Mouse (Mus musculus) G1E (cell line): ENCODE measurements at regions not wholly inside any gene's neighbourhood (a gene's known extent, or its start where the extent isn't known, plus 50 kb on each side); places are given as distances from the start of the nearest gene placed in this dataset.

Source experiments
- ATAC-seq: 2 replicates; pipeline ENCODE4 v1.8.0; 2016; ENCODE audit warnings: mild to moderate bottlenecking; ENCODE audit not compliant: insufficient number of reproducible peaks, poor library complexity, low FRiP score, severe bottlenecking; ENCODE audit errors: extremely low read depth
- DNase-seq: peaks from one replicate; pipeline ENCODE4 v3.0.0; 2012; ENCODE audit warnings: low spot score
- H3K27me3 ChIP-seq: 2 replicates; pipeline ENCODE4 v1.6.1; 2012; ENCODE audit warnings: mild to moderate bottlenecking, low read length, inconsistent platforms; ENCODE audit not compliant: insufficient read depth
- H3K36me3 ChIP-seq: replicated peaks from 2 replicates; pipeline ENCODE3; 2012; ENCODE audit warnings: mild to moderate bottlenecking, inconsistent platforms
- H3K4me1 ChIP-seq: 2 replicates; pipeline ENCODE4 v1.6.1; 2012; ENCODE audit warnings: low read depth, low read length, inconsistent platforms, mixed read lengths; ENCODE audit not compliant: insufficient read depth
- H3K4me3 ChIP-seq: 2 replicates; pipeline ENCODE4 v1.5.1; 2012; ENCODE audit warnings: low read depth, mild to moderate bottlenecking, inconsistent platforms, low read length, moderate library complexity, mixed read lengths
- H3K9me3 ChIP-seq: replicated peaks from 2 replicates; pipeline ENCODE4 v1.6.1; 2012; ENCODE audit warnings: inconsistent platforms
- CTCF ChIP-seq: IDR thresholded peaks from 2 replicates; pipeline ENCODE4 v1.5.1; 2012; ENCODE audit warnings: low read depth, low read length, inconsistent platforms, mixed read lengths
- GATA1 ChIP-seq: IDR thresholded peaks from 2 replicates; pipeline ENCODE4 v1.6.1; 2012; ENCODE audit warnings: borderline replicate concordance, low read length, inconsistent platforms, mixed read lengths
- GATA2 ChIP-seq: IDR thresholded peaks from 2 replicates; pipeline ENCODE4 v1.6.1; 2012; ENCODE audit warnings: low read depth, low read length, inconsistent platforms, borderline replicate concordance
- POLR2AphosphoS5 ChIP-seq: IDR thresholded peaks from 2 replicates; pipeline ENCODE4 v1.6.1; 2012; ENCODE audit warnings: low read depth, low read length, inconsistent platforms; ENCODE audit not compliant: insufficient replicate concordance
- TAL1 ChIP-seq: conservative IDR thresholded peaks from 2 replicates; pipeline ENCODE4 v1.6.1; 2012; ENCODE audit warnings: low read depth, low read length, inconsistent platforms, mixed read lengths

GRCm38 (mm10) chr15:7563726-7564125 lies 165.5 kb upstream of the Egflam start:
- no peak for ATAC-seq
- Histone ChIP-seq H3K4me1 (no peaks in the 10 kb centered on the region), H3K36me3 (no peaks in the 10 kb centered on the region), H3K9me3 (no peaks in the 10 kb centered on the region), H3K4me3 (no peak overlapping the region), H3K27me3 (peaks cover 3% of the 10 kb centered on the region; the same call in 1 of the 2 replicates)
- no peak for DNase-seq
- TF ChIP-seq CTCF: no peak
- TF ChIP-seq GATA2: no peak
- no peak for TF ChIP-seq TAL1
- no peak for TF ChIP-seq POLR2AphosphoS5
- no peak for TF ChIP-seq GATA1

DNA sequence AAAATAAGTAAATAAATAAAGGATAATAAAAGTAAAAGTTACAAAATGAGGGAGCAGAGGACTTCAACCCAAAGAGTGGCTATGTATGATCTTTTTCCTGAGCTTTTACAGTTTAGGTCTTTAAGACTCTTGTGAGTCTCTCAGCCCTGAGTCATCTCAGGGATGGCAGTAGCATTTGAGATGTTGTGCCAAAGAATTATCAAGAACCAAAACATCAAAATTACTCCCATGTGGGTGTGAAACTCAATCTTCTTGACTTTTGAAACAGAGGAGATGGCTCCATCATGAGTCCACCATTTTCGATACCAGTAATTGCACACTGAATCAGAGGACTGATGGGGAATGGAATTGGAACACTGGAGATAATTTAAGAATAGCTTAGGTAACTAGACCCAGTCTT lies 174.0 kb upstream of the Egflam start:
- Histone ChIP-seq H3K4me3 (no peak overlapping the region), H3K4me1 (no peaks in the 10 kb centered on the region), H3K27me3 (no peaks in the 10 kb centered on the region; the same call in 1 of the 2 replicates), H3K36me3 (no peaks in the 10 kb centered on the region), H3K9me3 (no peaks in the 10 kb centered on the region)
- no peak for TF ChIP-seq GATA2
- no peak for TF ChIP-seq TAL1
- TF ChIP-seq CTCF: no peak
- no peak for TF ChIP-seq POLR2AphosphoS5
- no peak for TF ChIP-seq GATA1
- DNase-seq: no peak
- no peak for ATAC-seq

DNA sequence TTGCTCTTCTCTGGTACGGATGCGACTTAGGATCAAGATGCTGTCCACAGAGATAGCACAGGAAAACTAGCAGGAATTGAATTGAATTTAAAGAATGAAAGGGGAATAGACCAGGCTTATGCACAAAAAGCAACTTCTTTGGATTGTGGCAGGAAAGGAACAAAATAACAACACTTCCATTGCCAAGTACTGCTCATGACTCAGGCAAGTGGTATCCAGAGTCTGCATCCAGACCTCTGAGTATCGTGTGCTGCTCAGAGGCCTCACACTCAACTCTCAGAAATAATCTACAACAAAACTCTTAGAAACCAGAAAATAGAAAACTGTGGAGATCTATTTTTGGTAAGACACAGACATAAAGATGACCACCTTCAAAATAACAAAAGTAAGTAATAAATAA lies 176.1 kb upstream of the Egflam start:
- TF ChIP-seq CTCF (no peak), TAL1 (no peak), GATA2 (no peak), GATA1 (no peak), POLR2AphosphoS5 (no peak)
- no peak for DNase-seq
- Histone ChIP-seq H3K4me3 (no peak overlapping the region), H3K27me3 (no peaks in the 10 kb centered on the region), H3K4me1 (no peaks in the 10 kb centered on the region), H3K9me3 (no peaks in the 10 kb centered on the region), H3K36me3 (no peaks in the 10 kb centered on the region)
- no peak for ATAC-seq

DNA sequence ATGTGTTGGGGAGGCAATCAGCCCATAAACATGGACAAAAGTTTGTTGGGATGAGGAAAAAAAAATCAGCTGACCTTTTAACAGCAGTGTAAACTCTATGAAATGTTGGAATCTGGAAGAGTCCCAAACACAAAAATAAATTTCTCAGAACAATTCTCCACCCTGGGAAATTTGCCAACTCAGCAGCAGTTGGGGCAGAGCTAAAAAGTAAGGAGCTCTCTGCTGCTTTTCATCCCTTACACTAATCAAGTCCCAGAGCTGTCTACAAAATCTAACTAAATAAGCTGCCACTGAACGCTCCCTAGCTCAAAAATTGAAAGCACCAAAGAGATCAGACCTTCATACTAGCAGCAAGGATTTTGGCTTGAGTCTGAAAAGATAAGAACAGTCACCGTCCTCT lies 176.6 kb upstream of the Egflam start:
- no peaks in the 10 kb centered on the region for H3K9me3 ChIP-seq
- no peak for DNase-seq
- TF ChIP-seq TAL1 (no peak), GATA1 (no peak), POLR2AphosphoS5 (no peak), GATA2 (no peak), CTCF (no peak)
- no peak for ATAC-seq
- H3K36me3 ChIP-seq: no peaks in the 10 kb centered on the region
- H3K4me1 ChIP-seq: no peaks in the 10 kb centered on the region
- H3K4me3 ChIP-seq: no peak overlapping the region
- H3K27me3 ChIP-seq: no peaks in the 10 kb centered on the region

GRCm38 (mm10) chr15:7578439-7578838 lies 180.2 kb upstream of the Egflam start:
- H3K4me1 ChIP-seq: no peaks in the 10 kb centered on the region
- TF ChIP-seq GATA2 (no peak), POLR2AphosphoS5 (no peak)
- ATAC-seq: no peak
- DNase-seq: no peak
- H3K27me3 ChIP-seq: no peaks in the 10 kb centered on the region
- H3K9me3 ChIP-seq: no peaks in the 10 kb centered on the region
- no peak overlapping the region for H3K4me3 ChIP-seq
- no peaks in the 10 kb centered on the region for H3K36me3 ChIP-seq

DNA sequence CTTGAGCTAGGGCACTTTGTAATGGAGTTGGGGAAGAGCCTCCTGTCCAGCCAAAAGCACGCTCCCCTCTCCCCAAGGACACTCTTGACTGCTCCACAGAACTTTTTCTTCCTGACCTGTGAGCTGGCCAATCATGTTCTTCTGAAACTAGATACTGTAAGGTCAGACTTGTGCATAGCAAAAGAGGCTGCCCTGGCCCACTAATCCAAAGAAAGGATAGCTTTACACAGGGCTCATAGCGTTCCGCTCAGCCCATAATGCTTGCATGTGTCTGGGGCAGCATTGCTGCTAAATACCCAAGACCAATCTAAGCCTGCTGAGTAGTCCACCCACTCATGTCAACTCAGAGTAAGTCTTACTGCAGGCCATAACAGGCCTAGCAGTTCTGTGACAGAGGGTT lies 189.0 kb upstream of the Egflam start:
- TF ChIP-seq GATA2: no peak
- TF ChIP-seq GATA1: no peak
- TF ChIP-seq CTCF: no peak
- no peak for TF ChIP-seq TAL1
- TF ChIP-seq POLR2AphosphoS5: no peak
- DNase-seq (no peak), ATAC-seq (no peak)
- Histone ChIP-seq H3K36me3 (no peaks in the 10 kb centered on the region), H3K9me3 (no peaks in the 10 kb centered on the region), H3K4me3 (no peak overlapping the region), H3K27me3 (no peaks in the 10 kb centered on the region), H3K4me1 (no peaks in the 10 kb centered on the region)

GRCm38 (mm10) chr15:7591486-7591885 lies 193.3 kb upstream of the Egflam start:
- Histone ChIP-seq H3K4me1 (no peaks in the 10 kb centered on the region), H3K9me3 (no peaks in the 10 kb centered on the region), H3K27me3 (no peaks in the 10 kb centered on the region), H3K4me3 (no peak overlapping the region), H3K36me3 (no peaks in the 10 kb centered on the region)
- DNase-seq: no peak
- TF ChIP-seq POLR2AphosphoS5 (no peak), CTCF (no peak), GATA1 (no peak), GATA2 (no peak)
- ATAC-seq: no peak
